Mouse (Mus musculus): ENCODE results near the gene H2-T24. TPM values are rescaled to one million over a fixed set of nuclear protein-coding genes. Genes with fewer than 3 reads are reported as not detected.
"Not testable (repeated sequence)": the region's sequence is repeated elsewhere in the genome, so short reads cannot be mapped to it uniquely, and the experiment has no call there.

The H2-T24 gene
- total RNA-seq (2021): 1 to 10 TPM; 2.2 to 3.3 TPM

GRCm38 (mm10) chr17:36020191-36021073 is at the start of gene H2-T24:
TSS of gene H2-T24 (minus strand) at chr17:36020560.
- intact Hi-C loops (cut with DNase I): no loop called here
- DNase-seq: peak; percentile 79 to 80

DNA sequence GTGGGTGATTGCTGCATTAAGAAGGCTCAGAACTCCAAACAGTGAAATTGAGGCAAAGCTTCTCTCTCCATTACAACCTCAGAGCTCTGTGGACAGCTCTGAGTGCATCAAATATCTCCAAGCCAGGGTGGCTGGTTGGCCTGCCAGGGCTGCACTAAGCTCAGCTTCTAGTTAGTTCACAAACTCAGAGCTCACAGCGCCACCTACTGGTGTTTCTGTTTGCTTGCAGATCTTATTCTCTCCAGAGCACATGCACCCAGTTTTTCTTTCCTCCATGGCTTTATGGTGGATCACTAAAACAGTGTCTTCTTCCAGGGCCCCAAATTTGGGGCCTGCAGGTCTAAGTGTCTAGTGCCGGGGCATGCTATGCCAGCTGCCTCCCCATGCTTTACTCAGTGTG is 40.5 kb upstream of the H2-T24 start:
- intact Hi-C loops (cut with DNase I): loop anchor here (10.0 kb wide), 1 partner anchor 134 kb away; the partner anchor contains the start of gene H2-T3
- peak; percentile 84 to 92 for DNase-seq

GRCm38 (mm10) chr17:36058362-36058761 is 38.0 kb upstream of the H2-T24 start, which contains the start of gene Gm11127:
TSS of gene Gm11127 (minus strand) at chr17:36058371.
- intact Hi-C loops (cut with DNase I); DNase-seq: not testable (repeated sequence)

GRCm38 (mm10) chr17:36057927-36058326 is 37.6 kb upstream of the H2-T24 start:
- DNase-seq; intact Hi-C loops (cut with DNase I): not testable (repeated sequence)

DNA sequence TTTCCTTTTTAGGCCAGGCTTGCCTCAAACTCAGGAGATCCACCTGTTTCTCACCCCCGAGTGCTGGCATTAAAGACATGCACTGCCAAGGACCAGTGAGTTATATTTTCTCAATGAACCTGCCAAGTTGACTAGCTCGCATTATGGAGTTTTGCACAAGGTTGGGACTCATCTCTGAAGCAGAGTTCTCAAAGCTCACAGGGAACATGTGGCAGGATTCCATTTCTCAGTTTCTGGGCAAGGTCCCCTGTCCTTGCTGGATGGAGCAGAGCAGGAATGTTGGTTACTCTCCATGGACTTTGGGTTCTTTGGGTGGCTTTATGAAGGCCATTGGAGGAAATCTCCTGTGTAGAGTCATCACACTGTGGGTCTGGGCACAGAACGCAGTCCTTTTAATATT is 22.9 kb upstream of the H2-T24 start:
- DNase-seq: no peak
- intact Hi-C loops (cut with DNase I): no loop called here

DNA sequence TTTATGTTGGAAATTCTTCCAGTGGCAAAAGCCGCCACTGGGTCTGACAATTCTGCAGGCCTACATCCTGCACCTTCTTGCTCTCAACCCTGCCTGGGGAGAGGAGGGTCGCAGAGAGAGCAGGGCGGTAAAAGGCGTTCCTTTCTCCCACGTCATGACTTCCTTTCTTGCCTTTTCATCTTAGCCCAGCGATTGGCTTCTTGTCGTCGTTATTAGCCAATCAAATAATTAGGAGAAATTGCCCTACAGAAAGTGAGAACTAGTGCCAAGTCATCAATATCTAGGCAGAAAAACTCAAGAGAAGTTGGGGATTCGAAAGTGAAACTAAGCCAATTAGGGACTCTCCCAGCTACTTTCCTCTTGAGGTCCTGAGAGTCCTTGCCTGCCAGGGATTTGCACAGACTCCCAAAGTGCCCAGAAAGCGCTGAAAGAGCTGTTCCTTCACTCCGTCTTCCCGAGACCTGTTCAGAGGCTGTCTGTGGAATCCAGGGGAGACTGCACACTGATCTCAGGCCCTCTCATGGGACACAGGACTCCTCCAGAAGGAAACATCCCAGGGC is 22.3 kb upstream of the H2-T24 start, which contains the start of the genes H2-T22 and Gm6034:
Gene H2-T22 (minus strand): TSS at position 138 of the 560 bp plus-strand sequence.
Gene Gm6034 (plus strand): TSS at position 352 of the 560 bp plus-strand sequence.
- peak; percentile 82 to 86 for DNase-seq
- intact Hi-C loops (cut with DNase I): not testable (repeated sequence)

DNA sequence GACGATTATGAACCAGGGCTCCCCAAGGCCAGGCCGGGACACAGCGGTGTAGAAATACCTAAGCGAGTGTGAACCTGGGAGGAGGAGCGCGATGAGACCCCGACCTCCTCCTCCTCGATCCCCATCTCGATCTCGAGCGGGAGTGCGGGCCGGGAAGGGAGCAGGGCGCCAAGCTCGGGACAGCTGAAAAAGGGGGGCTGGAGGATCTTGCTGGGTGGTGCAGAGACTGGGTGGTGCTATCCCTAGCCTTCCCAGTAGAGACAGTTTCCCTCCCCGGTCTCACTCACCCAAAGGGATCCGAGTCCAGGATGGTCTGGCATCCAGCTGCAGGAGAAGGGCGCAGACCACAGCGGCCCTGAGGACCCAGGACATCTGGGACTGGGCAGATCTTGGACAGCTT is 21.7 kb upstream of the H2-T24 start:
- intact Hi-C loops (cut with DNase I): not testable (repeated sequence)
- peak; percentile 27 to 42 for DNase-seq

- intact Hi-C loops (cut with DNase I); DNase-seq: not testable (repeated sequence)
Observed at GRCm38 (mm10) chr17:36040604-36041003, 20.2 kb upstream of the H2-T24 start.

DNA sequence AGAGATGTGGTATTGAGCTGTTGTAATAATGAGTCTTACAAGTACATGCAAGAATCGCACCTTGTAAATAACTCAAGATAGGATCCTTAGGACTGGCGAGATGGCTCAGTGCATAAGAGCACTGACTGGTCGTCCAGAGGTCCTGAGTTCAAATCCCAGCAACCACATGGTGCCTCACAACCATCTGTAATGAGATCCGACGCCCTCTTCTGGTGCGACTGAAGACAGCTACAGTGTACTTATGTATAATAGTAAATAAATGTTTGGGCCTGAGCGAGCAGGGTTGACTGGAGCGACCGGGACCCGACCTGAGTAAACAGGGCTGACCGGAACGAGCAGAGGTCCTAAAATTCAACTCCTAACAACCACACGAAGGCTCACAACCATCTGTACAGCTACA is 15.8 kb upstream of the H2-T24 start:
- DNase-seq; intact Hi-C loops (cut with DNase I): not testable (repeated sequence)

DNA sequence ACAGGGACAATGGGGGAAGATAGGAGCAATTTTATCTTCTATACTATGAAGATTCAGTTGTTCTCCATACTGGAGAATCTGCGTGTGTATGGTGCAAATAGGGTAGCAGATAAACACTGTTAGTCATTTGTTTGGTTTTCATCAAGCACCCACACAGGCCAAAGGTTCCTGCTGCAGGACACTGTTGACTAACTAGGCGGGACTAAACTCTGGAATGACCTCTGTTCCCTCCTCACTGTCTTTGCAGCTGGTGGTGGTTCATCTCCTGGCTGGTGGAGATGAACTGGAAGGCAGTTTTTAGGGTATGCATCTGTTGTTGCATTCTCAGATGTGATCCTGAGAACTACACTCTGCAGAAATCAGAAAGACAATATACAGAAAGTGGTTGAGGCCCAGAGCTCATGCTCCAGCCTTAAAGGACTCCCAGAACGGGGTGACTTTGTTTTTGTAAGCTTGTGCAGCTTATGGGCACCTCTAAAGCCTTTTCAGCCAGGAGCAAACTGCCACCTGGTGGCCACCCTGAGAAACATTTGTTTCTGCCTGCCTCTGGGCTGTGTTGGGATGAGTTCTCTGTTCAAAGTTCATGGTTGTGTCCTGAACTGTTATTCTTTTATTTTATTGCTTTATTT is 14.8 kb upstream of the H2-T24 start:
- intact Hi-C loops (cut with DNase I): loop anchor here (1.0 kb wide), 1 partner anchor 38 kb away; no protein-coding TSS in a partner anchor
- DNase-seq: peak; percentile 71 to 76

- not testable (repeated sequence) for DNase-seq
Observed at GRCm38 (mm10) chr17:36034524-36034923, 14.2 kb upstream of the H2-T24 start.

DNA sequence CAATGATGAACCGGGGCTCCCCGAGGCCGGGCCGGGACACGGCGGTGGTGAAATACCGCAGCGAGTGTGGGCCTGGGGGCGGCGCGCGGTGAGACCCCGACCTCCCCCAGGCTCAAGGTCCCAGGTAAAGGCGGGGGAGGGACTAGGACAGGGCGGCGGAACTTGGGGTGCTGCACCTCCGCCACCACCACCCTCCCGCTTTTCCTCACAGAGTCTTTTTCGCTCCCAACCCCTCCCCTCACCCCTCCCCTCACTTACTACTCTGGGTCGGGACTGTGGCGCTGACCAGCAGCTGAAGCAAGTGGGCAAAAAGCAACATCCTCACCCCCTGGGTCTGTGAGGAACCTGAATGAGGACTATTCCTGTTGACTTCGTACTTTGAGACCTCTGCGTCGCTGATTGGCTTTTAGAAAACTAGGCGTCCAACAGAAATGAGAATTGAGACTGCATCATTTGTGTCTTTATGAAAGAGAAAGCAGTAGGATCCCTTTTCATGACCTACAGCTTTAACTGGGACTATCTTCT is 12.1 kb upstream of the H2-T24 start, which contains the start of gene H2-T23:
Gene H2-T23 (minus strand): TSS at position 505 of the 525 bp plus-strand sequence.
- peak; percentile 62 to 67 for DNase-seq
- intact Hi-C loops (cut with DNase I): not testable (repeated sequence)

More at GRCm38 (mm10) chr17:36034524-36034923, 14.2 kb upstream of the H2-T24 start:
- intact Hi-C loops (cut with DNase I): not testable (repeated sequence)

- DNase-seq: peak; percentile 58 to 62
- intact Hi-C loops (cut with DNase I): not testable (repeated sequence)
Observed at GRCm38 (mm10) chr17:36031583-36032331, 11.4 kb upstream of the H2-T24 start.

DNA sequence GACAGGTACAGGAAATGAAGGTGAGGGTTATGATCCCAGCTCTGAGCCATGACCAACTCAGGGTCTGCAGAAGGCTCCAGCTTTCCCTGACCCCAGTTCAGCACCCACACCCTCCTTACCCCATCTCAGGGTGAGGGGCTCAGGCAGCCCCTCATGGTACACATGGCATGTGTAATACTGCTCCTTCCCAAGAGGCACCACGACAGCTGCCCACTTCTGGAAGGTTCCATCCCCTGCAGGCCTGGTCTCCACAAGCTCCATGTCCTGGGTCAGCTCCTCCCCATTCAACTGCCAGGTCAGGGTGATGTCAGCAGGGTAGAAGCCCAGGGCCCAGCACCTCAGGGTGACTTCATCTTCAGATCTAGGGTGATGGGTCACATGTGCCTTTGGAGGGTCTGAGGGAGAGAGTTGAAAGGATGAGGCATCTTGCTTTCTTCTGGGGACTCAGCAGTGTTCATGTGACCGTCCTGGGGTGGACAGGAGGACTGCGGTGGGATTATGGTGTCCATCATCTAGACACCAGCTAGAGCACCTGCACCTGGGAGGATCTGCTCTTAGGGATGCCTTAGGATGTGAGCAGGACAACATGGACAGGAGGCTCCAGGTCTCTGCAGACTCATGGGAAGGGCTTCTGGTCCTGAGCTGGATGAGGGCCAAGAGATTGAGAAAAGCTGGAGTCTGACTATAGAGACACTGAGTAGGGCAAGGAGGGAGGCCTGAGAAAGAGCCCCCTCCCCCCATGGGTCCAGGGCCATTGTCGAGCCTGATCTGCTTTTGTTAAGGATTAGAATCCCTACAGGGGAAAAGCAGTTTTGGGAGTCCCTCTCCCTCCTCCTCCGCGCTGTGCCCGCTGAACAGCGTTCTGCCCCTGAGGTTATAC is 10.6 kb upstream of the H2-T24 start:
- peak in 1 of 2 experiments; percentile 23 for DNase-seq
- intact Hi-C loops (cut with DNase I): not testable (repeated sequence)

DNA sequence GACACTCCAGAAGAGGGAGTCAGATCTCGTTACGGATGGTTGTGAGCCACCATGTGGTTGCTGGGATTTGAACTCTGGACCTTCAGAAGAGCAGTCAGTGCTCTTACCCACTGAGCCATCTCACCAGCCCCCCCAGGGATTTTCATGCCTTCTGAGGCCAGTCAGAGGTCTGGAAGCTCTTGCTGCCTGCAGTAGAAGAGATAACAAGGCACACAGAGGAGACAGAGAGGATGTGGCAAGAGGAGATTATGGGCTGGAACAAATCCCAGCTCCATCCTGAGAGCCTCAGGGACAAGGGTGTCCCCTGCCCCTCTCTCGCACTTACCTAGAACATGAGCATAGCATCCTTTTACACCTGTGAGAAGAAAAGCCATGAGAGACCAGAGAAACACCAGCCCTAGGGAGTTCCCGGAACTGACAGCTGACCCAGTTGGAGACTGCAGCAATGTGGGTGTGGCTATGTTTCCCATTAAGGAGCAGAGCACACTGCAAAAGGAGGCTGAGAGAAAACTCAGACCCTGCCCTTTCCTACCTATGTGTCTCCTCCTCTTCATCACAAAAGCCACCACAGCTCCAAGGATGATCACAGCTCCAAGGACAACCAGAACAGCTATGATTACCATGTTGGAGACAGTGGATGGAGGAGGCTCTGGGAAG is 9.8 kb upstream of the H2-T24 start:
- intact Hi-C loops (cut with DNase I): not testable (repeated sequence)
- DNase-seq: peak in 1 of 2 experiments; percentile 31

DNA sequence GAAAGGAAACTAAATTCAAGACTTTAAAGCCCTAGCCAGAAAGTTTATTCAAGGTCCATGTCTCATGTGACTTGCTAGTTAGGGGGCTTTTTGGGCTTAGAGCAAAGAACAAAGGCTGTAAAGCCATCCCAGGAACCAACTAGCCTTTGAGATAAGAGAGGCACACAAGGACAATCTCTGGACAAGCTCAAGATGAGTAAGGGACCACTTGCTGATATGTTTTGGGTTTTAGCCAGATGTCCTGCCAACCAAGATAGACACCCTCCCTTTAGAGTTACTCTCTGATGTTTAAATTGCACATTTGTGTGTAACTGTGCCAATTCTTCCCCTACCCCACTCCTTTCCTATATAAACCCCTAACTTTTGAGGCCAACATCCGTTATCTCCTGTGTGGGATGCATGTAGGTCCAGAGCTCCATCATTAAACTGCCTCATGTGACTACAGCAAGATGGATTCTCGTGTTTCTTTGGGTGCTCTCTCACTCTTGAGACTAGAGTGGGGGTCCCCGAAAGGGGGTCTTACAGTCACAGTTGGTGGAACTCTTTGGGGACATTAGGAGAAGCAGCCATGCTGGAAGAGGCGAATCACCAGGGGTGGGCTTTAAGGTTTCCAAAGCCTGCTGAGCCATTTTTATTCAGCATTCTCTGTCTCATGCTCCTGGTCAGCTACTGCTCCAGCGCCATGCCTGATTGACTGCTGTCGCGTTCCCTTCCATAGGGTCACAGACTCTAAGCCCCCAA is 8.7 kb upstream of the H2-T24 start:
- intact Hi-C loops (cut with DNase I): no loop called here
- no peak for DNase-seq

DNA sequence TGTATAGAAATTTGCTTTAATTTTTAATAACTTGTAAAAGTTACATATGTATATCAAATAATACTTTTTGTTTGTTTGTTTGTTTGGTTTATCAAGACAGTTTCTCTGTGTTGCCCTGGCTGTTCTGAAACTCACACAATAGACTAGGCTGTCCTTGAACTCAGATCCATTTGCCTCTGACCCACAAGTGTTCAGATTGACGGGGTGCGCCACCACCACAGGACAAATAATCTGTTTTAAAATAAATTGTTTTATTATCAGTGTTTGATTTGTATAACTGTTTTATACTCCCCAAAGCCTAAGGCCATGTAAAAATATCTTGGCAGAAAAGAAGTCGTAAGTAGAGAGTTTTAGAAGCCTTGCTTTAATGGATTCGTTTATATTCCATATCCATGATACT is 7.3 kb upstream of the H2-T24 start:
- DNase-seq: no peak
- intact Hi-C loops (cut with DNase I): no loop called here

GRCm38 (mm10) chr17:36025901-36026300 is 5.5 kb upstream of the H2-T24 start:
- intact Hi-C loops (cut with DNase I): no loop called here
- DNase-seq: no peak
